Mouse (Mus musculus) regulatory T cell (primary cell): Measurements from ENCODE around the gene Galntl5.
"Not testable (repeated sequence)": the region's sequence is repeated elsewhere in the genome, so short reads cannot be mapped to it uniquely, and the experiment has no call there.

Experiments
- in situ Hi-C: fragments of 300-600 bp; cut with MboI, MseI; formaldehyde crosslinking; loops from one replicate; pipeline ENCODE4 v1.15.1; 2025; ENCODE audit warnings: high pct_unique_total_duplicates

Galntl5 gene

GRCm38 (mm10) chr5:25188802-25189201, 7.5 kb downstream of the Galntl5 start:
- in situ Hi-C loops: loop anchor here (10.0 kb wide), 1 partner anchor 636 kb away; no protein-coding TSS in a partner anchor

GRCm38 (mm10) chr5:25190521-25190920, 9.3 kb downstream of the Galntl5 start:
- in situ Hi-C loops: loop anchor here (5.0 kb wide), 1 partner anchor 33 kb away; no protein-coding TSS in a partner anchor

- in situ Hi-C loops: no loop called here
Measured at GRCm38 (mm10) chr5:25211872-25212271, 30.6 kb downstream of the Galntl5 start.

- in situ Hi-C loops: not testable (repeated sequence)
Measured at GRCm38 (mm10) chr5:25213216-25213615, 32.0 kb downstream of the Galntl5 start.

- in situ Hi-C loops: no loop called here
Measured at GRCm38 (mm10) chr5:25215006-25215405, 33.7 kb downstream of the Galntl5 start.

- in situ Hi-C loops: loop anchor here (10.0 kb wide), 1 partner anchor 1187 kb away; the partner anchor contains the start of gene Fam126a
Measured at GRCm38 (mm10) chr5:25221604-25222003, 40.3 kb downstream of the Galntl5 start, which contains the start of gene Galnt11. Gene Galnt11, plus strand, starts transcription at chr5:25221904.

- in situ Hi-C loops: loop anchor here (10.0 kb wide), 1 partner anchor 1188 kb away; the partner anchor contains the start of gene Fam126a
Measured at GRCm38 (mm10) chr5:25222752-25223702, 41.8 kb downstream of the Galntl5 start, which contains the start of gene E130116L18Rik. Gene E130116L18Rik, minus strand, starts transcription at chr5:25223153.

GRCm38 (mm10) chr5:25224377-25224776, 43.1 kb downstream of the Galntl5 start:
- in situ Hi-C loops: loop anchor here (10.0 kb wide), 1 partner anchor 1190 kb away; the partner anchor contains the start of gene Fam126a

GRCm38 (mm10) chr5:25243101-25243500, 61.8 kb downstream of the Galntl5 start:
- in situ Hi-C loops: no loop called here

- in situ Hi-C loops: no loop called here
Measured at GRCm38 (mm10) chr5:25245806-25246472, 64.7 kb downstream of the Galntl5 start.

GRCm38 (mm10) chr5:25246473-25246865, 65.2 kb downstream of the Galntl5 start:
- in situ Hi-C loops: no loop called here

- in situ Hi-C loops: no loop called here
Measured at GRCm38 (mm10) chr5:25247036-25247435, 65.8 kb downstream of the Galntl5 start.

GRCm38 (mm10) chr5:25252423-25252822, 71.2 kb downstream of the Galntl5 start:
- in situ Hi-C loops: no loop called here

GRCm38 (mm10) chr5:25252825-25253544, 71.7 kb downstream of the Galntl5 start:
- in situ Hi-C loops: no loop called here

GRCm38 (mm10) chr5:25254491-25254890, 73.2 kb downstream of the Galntl5 start:
- in situ Hi-C loops: no loop called here

GRCm38 (mm10) chr5:25256686-25257085, 75.4 kb downstream of the Galntl5 start:
- in situ Hi-C loops: no loop called here

- in situ Hi-C loops: no loop called here
Measured at GRCm38 (mm10) chr5:25261452-25261851, 80.2 kb downstream of the Galntl5 start.

- in situ Hi-C loops: no loop called here
Measured at GRCm38 (mm10) chr5:25262266-25262665, 81.0 kb downstream of the Galntl5 start.

- in situ Hi-C loops: no loop called here
Measured at GRCm38 (mm10) chr5:25268258-25268888, 87.1 kb downstream of the Galntl5 start.
